Mouse (Mus musculus): ENCODE measurements around the gene Syngr1.

The Syngr1 gene

DNA sequence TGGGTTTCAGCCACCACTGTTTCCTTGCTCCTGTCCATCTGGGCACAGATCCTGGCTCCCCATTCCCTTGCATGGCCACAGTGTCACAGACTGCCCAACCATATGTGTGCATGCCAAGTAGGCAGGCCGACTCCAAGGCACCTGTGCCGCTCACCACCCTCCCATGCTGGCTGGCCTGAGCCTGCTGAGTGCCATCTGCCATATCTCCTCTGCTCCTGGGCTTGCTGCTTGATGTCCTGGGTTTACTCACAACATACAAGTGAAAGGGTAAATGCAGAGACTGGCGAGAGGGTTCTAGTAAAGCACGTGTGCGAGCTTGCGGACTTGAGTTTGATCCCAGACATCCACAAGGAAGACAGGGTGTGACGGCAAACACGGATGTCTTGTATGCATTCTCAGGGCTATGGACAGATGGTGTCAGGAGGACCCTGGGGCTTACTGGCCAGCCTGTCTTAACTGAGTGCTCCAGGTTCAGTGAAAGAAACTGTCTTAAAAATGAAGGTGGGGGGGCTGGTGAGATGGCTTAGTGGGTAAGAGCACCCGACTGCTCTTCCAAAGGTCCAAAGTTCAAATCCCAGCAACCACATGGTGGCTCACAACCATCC lies 30.7 kb downstream of the Syngr1 start:
- peak; percentile 99 for DNase-seq

DNA sequence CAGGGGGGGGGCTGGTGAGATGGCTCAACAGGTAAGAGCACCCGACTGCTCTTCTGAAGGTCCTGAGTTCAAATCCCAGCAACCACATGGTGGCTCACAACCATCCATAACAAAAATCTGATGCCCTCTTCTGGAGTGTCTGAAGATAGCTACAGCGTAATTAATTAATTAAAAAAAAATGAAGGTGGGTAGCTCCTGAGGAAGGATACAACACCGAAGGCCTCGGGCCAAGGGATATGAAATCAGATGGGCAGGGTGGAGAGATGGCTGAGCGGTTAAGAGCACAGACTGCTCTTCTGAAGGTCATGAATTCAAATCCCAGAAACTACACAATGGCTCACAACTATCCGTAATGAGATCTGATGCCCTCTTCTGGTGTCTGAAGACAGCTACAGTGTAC lies 31.3 kb downstream of the Syngr1 start:
- DNase-seq: peak; percentile 65

DNA sequence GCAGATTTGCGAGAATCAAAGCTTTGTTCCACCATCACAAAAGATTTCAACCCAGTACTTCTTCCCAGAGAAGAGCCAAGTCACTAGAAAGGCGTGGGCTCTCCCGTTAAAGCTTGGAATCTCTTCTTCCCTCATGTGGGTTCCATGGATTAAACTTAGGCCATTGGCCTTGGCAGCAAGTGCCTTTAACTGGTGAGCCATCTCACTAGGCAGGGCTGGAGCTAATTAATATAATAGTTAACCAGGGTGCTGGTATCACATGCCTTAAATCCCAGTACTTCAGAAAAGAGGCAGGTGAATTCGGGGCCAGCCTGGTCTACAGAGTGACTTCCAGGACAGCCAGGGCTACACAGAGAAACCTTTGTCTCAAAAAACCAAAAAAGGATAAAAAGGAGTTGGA lies 33.5 kb downstream of the Syngr1 start:
- DNase-seq: no peak

DNA sequence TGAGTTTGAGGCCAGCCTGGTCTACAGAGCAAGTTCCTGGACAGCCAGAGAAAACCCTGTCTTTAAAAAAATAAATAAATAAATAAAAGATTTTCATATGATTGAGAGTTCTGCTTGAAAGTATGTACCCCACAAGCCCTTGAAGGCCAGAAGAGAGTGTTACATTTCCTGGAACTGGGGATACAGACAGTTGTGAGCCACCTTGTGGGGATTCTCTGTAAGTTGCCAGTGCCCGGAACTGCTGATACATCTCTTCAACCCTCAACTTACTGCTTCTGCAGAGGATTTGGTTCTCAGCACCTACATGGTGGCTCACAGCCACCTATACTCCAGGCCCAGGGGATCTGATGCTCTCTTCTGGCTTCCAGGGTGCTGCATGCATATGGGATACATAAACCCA lies 36.1 kb downstream of the Syngr1 start:
- peak; percentile 52 for DNase-seq

DNA sequence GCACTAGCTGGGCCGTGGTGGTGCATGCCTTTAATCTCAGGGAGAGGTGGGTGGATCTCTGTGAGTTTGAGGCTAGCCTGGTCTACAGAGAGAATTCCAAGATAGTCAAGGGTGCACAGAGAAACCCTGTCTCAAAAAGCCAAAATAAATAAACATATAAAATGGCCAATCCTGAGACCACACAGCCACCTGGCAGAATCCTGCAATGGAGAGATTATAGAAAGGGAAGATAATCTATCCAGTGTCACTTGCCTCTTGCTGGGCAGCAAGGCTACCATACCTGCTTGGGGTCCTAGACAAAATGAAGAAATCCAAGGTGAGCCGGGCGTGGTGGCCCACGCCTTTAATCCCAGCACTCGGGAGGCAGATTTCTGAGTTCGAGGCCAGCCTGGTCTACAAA lies 38.8 kb downstream of the Syngr1 start:
- DNase-seq: no peak

DNA sequence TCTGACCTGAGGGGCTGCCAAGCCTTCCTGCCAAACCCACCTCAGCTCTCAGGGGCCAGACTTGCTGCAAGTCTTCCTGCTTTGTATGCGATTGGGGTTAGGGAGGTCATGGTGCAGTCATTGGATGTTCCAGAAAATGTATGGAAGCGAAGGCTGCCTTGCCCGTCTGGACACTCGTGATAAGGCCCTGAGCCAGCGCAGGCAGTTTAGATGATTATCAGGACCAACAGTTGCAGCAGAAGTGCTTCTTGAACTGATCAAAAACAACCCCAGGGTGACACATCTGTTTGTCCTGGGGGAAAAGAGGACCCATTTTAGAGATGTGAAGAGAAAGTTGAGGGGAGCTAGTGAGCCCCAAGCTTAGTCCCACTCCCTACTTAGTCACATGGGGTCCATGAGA lies 39.6 kb downstream of the Syngr1 start:
- DNase-seq: no peak

DNA sequence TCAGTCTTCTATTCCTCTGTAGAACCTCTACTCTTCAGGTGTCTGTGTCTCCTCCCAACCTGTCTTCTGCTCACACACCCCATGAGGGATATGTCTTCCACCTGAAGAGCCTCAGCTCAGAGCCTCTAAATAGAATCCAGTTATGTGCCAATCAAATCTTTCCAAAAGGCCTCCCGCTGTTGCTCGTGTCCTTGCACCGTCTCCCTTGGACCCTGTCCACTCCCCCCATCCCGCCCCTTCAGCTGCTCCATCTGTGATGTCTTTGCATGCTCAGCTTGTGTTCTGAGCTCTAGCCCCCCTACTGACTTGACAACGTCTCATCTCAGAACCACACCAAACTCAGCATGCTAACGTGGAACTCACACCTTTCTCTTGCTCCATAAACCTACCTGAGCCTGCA lies 40.3 kb downstream of the Syngr1 start:
- DNase-seq: peak; percentile 85

DNA sequence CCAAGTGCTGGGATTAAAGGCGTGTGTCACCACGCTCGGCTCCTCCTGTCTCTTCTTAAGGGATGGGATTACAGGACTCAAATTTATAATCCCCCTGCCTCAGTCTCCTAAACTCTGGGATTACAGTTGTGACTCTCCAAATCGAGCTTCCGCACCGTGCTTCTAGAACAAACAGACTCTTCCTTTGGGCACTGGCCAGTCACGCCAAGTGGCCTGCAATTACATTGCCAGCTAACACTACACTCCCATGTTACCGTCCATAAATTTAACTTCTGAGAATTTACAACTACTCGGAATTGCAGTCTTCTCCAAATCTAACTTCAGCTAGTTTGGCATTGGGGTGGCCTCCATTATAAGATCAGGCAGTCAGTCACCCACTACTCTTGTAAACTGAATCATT lies 41.3 kb downstream of the Syngr1 start:
- peak; percentile 65 for DNase-seq

DNA sequence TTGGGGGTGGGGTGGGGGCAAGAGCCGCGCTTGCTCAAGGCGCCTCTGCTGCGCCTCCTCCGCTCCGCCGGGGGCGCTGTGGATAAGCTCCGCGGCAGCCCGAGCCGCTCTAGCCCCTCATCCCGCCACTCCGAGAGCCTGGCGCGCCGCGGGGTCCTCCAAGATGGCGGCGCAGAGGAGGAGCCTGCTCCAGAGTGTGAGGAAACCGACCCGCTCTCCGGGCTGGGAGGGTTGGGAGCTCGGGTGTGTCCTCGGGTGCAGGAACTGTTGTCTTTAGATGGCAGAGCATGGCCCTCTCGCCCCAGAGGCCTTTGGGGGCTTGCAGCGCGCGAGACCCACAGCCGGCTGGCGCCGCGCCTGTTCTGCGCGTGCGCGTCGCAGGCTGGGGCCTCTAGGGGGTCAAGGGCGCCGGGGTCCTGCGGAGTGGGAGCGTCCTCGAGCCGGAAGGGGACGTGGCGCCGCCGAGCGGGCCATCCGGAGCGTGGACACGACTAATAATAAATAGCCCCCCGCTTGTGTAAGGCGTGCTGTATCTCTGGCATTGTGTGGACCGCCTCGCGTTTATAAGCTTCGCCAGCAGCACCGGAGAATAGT lies 42.0 kb downstream of the Syngr1 start, which contains the start of gene Tab1:
Gene Tab1 (plus strand): TSS at position 135 of the 594 bp plus-strand sequence.
- peak; percentile 91 for DNase-seq

DNA sequence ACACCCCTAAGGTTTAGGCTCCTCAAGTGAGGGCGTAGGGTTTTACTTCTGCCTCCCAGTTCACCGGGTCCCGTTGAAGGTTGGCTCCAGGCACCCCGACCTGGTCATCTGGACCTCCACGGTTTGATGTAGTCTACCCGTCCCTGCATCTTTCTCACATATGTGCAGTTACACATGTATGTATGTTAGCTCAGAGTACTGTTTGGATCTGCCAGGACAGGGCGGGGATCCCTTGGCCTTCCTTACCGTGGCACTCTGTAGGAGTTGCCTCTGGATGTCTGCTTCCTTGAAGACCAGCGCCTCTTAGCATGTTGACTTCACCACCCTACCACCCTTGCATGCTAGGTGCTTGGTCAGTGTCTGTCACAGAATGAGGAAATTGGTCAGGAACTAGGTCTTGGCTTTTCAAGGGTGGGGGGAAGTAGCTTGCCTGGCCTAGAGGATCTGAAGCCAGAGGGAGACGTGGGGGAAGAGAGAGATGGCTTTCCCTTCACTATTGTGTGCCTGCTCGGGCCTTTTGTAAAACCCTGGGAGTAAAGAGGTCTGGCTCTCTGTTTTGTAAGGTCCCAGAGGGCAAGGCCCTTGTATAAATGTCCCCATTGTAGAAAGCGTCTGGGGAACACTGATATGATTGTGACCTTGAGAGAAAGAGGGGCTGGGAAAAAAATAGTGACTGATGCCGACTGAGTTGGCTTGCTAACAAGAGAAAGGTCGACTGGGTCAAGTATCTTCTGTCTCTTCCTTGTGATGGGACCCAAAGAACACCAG lies 42.7 kb downstream of the Syngr1 start:
- DNase-seq: no peak

DNA sequence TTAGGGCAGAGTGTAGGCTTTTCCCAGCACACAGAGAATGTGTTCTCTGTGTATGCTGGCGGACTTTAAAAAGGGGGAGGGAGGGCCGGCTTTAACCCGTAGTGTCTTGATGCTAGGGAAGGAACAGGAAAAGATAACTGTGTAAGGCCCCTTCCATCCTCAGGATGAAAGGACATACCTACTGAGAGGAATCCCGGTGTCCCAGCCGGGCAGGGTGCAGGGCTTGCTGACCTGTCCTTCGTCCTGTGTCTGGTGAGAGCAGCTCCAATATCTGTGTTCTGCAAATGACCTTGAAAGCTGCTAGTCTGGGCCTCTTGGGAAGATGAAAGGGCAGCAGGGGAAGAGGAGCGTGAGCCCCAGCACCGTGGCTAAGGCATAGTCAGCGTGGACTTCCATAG lies 43.3 kb downstream of the Syngr1 start:
- no peak for DNase-seq

DNA sequence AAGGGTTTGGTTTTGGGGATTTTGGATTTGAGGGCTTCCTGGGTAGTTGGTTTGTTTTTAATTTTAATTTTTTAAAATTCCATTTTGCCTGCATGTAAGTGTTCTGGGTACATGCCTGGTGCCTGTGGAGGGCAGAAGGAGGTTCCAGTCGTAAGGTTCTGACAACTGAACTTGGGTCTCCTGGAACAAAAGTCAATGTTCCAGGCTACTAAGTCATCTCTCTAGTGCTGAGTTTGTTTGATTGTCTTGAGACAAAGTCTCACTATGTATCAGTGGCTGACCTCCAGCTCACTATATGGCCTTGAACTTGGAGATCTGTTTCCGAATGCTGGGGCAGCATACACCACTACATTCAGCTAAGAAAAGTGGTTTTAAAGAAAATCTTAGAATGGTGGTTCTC lies 44.4 kb downstream of the Syngr1 start:
- DNase-seq: no peak

DNA sequence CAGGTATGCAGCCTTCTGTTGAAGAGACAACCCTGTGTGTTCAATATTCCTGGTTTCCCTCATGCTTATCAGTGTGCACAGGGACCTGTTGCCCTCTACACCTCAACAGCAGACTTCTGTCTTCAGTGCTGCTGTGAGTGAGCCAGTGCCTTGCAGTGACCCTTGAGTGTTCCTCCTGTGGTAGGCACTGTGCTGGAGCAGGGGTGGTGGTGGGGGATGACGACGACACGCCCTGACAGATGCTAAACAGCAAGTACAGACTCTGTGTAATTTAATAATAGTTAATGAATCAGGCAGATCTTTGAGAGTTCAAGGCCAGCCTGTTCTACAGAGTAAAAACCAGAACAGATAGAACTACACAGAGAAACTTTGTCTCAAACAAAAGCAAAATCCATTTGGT lies 45.5 kb downstream of the Syngr1 start:
- DNase-seq: no peak

DNA sequence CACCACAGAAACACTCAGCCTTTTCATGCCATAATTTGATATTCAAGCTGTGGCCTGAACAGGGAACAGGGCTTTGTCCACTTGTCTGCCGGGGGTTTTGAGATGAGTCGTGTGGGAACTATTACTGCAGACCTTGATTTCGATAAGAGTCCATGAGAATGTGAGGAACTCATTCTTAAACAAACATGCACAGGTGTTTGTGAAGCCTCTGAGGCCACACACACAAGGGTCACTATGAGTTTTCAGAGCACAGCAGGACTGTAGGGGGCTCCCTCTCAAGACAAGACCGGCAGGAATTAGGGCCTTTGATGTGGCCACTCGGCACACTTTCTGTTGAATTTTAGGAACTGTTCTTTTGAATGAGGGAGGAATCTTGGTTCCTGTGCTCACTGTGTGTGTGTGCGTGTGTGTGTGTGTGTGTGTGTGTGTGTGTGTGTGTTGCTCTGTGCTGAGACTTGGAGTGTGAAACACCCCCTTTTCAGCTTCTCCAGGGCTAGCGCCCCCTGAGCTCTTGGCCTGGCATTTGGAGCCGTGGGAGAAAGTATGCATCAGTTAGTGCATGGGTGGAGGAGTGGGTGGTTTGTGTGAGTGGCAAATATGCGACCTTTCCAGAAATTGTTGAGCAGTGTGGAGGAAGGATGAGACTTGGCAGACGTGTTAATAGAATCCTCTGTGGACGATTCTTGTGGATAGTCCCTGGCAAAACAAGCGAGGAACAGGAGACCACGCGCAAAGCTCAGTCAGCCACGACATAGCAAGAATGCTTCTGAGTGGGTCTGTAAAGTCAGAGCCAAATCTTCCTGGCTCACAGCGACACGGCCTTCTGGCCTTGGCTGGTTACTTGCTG lies 47.0 kb downstream of the Syngr1 start:
- DNase-seq: peak; percentile 34

DNA sequence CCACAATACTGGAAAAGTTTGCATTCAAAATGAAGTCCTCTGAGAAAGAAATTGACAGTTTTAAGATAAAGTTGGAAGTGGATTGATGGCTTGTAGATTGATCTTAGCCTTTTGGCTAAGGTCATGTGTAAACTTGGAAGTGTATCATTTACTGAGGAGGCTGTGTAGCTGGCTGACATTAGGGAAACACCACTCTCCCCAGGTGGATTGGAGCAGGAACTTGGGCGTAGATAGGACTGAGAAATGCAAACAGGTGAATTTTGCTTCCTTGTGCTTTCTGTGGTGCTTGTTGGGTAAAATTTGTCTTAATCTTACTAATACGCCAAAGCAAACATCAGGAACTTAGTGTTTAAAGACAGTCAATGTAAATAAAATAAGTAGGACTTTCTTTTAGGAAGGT lies 49.2 kb downstream of the Syngr1 start:
- DNase-seq: no peak

DNA sequence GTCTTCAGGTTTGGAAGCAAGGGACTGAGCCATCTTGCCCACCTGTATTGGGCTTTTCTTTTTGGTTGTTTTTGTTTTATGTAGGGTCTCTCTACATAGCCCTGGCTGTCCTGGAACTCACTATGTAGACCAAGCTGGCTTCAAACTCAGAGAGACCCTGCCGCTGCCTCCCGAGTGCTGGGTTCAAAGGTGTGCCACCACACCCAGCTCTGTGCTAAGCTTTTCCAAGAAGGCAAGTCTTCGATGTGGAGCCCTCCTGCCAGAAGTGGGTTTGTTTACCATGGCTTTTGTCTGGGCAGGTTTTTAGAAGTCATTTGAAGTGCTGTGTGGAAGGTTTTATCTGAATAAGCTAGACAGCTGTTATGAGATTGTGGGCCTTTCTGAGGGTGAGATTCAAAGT lies 49.7 kb downstream of the Syngr1 start:
- no peak for DNase-seq

DNA sequence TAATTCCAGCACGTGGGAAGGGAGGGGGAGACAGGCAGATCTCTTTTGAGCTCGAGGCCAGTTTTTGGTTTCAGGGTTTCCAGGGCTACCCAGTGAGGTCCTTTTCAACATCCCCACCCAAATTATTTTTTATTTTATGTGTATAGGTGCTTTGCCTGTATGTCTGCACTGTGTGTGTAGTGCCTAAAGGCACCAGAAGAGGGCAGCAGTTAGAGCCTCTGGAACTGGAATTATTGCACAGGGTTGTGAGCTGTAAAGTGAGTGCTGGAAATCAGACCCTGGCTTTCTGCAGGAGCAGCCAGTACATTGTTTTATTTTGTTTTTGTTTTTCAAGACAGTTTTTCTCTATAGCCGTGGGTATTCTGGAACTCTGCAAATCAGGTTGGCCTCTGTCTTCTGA lies 51.0 kb downstream of the Syngr1 start:
- DNase-seq: no peak

DNA sequence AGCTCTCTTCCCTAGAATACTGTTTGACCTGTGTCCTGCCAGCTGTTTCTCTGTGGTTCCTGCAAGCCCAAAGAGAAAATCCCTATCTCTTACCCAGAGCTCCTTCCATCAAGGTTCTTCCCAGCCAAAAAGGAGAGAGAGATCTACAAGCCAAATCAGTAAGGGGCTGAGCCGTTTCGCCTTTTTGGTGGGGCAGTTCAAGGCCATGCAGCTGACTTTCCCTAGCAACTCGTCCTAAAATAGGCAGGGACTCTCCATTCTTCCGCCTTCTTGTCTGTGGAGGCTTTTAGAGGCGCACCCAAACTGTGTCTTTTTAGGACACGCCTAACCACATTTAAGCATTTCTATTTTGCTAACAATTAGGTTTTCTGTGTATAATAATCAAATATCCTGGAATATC lies 52.6 kb downstream of the Syngr1 start:
- no peak for DNase-seq

DNA sequence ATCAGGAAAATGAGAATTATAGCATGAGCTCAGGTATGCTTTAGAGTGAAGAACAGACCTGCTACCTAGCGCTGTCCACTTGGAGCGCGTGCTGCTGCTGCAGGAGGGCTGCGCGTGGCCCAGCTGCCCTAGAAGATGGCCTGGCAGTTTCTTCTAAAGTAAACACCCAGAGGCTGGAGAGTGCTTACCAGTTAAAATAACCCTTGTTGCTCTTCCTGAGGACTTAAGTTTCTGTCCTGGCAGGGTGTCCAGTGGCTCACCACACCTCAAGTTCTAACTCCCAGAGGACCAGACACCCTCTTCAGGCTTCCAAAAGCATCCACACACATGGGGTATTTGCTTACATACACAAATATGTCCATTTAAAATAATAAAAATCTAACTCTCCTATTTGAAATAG lies 54.3 kb downstream of the Syngr1 start:
- no peak for DNase-seq

DNA sequence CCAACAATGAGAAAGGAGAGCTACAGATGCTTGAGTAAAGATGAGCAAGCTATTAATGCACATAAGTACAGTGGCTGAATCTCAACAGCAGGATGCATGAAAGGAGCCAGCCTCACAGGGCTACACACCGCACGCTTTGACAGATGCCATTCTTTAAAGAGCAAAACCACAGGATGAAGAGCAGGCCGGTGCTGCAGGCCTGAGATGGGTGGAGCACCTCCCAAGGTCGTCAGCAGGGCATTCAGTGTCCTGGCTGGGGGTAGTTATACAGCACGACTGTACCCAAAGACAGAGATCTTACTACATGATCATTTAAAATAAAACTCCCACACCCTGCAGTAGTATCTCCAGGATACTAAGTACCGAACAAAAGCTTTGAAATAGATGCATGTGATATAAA lies 55.0 kb downstream of the Syngr1 start:
- no peak for DNase-seq

DNA sequence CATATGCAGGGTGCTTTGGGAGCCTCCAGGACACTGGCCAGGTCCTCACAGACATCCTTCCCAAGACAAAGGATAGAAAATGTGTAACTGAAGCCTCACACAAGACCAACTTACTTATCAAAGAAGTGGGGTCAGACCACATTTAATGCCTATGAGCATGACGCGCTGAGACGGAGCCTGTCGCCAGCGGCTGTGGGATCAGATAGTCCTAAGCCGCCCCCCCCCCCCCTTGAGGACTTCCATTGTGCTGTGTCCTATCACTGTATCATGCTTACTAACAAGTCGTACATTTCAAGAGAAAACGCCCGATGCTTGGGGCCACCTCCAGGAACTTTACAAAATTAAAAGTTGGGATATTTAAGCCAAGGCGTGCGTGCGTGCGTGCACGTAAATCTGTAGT lies 56.0 kb downstream of the Syngr1 start:
- no peak for DNase-seq

DNA sequence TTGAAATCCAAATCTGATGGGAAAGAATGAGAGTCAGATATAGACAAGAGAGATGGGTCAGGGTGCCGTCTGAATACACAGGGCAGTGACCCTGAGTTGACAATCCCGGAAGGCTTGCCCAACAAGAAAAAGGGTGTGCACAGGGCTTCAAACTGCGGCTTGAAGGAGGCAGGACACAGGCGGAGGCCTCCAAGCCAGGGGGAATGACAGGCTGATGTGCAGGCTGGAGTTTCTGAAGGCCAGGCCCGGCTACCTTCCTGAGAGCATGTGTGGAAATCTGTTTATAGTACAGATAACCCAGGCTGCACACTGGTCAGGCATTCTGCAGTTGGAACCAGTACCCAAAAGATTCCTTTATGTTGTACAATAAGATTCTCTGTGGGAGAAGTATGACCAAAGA lies 56.4 kb downstream of the Syngr1 start:
- DNase-seq: no peak

DNA sequence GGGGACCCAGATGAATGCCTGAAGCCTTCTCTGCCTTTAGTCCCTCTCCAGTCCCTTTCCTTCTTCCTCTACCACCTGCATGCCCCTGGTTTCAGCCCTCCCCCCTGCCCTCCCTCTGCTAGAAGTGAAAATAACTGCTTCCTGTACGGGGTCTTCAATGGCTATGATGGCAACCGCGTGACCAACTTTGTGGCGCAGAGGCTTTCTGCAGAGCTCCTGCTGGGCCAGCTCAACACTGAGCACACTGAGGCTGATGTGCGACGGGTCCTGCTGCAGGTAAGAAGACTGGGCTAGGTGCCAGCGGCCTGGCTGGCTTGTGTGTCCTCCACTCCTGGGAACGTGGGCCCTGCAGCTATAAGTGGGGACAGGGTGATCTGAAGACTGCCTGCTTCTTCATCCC lies 57.4 kb downstream of the Syngr1 start:
- no peak for DNase-seq

DNA sequence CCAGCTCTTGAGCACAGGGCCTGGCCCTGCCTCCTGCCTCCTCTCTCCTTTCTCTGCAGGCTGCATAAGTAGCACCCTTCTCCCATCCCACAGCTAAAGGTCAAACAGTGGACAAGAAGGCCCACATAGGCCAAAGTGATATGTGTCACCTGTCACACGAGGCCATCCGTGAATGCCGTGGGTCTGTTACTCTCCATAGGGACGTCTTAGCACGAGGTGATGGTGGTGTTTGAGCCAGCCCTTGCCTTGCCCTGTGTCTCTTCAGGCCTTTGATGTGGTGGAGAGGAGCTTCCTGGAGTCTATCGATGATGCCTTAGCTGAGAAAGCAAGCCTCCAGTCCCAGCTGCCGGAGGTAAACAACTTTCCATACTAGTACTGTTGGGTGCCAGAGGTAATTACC lies 58.4 kb downstream of the Syngr1 start:
- no peak for DNase-seq

Data from cerebellum, adult 9-10 months (tissue).